Mouse (Mus musculus) spleen, adult 10 weeks (tissue): ENCODE data around the gene Hsd17b10. TPM values are rescaled to one million over a fixed set of nuclear protein-coding genes. Genes with fewer than 3 reads are reported as not detected.

Source experiments
- polyA plus RNA-seq: library from polyadenylated mRNA; stranded (reverse); fragments of 350-450 nt; fragmentation: Illumina TruSeq; extraction: RNeasy Lipid Tissue Mini Kit (QIAGEN cat#74804); gene quantifications from one replicate; pipeline ENCODE4 v1.2.3, GENCODE M21; 2015; ENCODE audit warnings: low replicate concordance; ENCODE audit not compliant: insufficient read depth

The Hsd17b10 gene
- polyA plus RNA-seq, result 58.4 TPM

DNA sequence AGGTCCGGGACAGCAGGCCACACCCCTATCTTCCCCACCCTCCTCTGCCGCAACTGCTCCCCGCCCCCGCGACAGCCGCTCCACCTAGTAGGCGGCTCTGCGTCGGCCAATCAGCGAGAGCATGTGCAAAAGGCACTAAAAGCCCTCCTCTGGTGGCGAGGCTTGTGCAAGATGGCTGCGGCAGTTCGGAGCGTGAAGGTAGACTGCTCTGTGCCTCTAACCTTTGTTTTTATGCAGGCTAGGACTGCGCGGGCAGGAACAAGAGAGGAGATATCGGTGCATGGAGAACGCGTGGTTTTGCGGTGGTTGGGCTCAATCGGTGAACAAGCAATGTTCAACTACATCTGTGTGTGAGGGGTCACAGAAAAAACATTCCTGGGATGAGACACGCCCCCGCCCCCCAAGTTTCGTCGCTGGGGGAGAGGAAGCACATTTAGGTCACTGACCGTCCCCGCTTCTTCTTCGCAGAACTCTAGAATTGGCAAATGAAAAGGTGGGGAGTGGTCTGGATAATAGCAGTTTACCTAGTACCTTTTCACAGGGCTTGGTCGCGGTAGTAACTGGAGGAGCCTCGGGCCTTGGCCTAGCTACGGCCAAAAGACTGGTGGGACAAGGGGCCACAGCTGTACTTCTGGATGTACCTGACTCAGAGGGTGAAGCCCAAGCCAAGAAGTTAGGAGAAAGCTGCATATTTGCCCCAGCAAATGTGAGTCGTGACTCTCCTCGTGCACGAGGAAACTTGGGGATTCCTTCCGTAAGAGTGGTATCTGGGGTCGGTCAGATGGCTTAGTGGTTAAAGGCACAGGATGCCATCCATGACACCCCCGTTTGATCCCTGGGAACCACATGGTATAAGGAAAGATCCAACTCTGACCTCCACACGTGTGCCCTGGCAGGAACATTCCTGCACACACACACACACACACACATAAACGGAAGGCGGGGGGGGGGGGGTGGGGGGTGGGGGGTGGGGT lies at the start of gene Hsd17b10:
TSS of gene Hsd17b10 (plus strand) at position 109 of the 974 bp plus-strand sequence.

DNA sequence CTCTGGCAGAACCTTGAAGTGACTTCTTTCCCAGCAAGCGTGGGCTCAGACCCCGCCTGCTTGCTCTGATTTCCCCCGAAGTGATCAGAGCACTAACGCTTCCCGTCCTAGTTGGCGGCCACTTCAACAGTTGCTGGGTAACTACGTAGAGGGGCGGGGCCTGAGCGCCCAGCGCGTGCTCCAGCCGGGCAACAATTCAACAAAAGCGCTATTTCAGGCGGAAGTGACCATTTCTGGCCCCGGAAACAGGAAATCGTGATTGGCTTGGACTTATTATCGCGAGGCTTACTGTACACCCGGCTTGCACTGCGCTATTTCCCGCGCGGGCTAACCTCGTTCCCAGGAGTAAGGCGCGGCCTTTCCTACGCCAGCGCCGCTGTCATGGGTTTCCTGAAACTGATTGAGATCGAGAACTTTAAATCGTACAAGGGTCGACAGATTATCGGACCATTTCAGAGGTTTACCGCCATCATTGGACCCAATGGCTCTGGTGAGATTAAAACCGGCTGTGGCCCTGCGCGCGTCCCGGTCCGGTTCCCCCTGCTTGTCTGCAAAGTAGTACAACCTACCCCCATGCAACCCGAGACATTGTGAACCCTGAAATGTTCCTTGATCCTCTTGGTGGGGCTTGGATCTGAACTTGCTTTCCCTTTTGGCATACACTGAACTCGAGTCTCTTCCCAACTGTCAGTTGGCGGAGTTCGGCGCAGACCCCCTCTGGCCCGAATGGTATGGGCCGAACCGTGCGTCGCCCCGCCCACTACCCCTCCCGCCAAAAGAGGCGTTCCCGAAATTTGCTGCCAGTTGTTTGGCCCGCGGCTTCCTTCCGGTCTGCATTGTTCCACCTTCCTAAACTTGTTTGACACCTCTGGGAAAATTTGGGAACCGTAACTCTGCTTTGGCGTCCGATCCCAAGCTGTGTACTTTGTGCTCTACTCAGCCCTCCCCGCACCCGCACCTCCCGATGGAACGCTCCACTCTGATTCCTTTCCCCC lies 14.8 kb downstream of the Hsd17b10 start, which contains the start of the genes Ribc1 and Smc1a:
TSS of gene Ribc1 (minus strand) at position 145 of the 995 bp plus-strand sequence.
TSS of gene Smc1a (plus strand) at position 278 of the 995 bp plus-strand sequence.

Other genes starting within 250 kb of the Hsd17b10 start
- 192 TPM for gene Huwe1, start 201.0 kb upstream of the Hsd17b10 start, polyA plus RNA-seq
- 1.1 TPM for gene Ribc1, start 14.4 kb downstream of the Hsd17b10 start, polyA plus RNA-seq
- gene Smc1a, start 14.6 kb downstream of the Hsd17b10 start, polyA plus RNA-seq, result 132 TPM
- 4.8 TPM for gene Iqsec2, start 142.4 kb downstream of the Hsd17b10 start, polyA plus RNA-seq
- 29.0 TPM for gene Kdm5c, start 231.2 kb downstream of the Hsd17b10 start, polyA plus RNA-seq